Mouse (Mus musculus): Measurements from ENCODE around the gene Habp4.

GRCm38 (mm10) chr13:64162626-64163025 lies 1.0 kb downstream of the Habp4 start:
- TF ChIP-seq POLR2A (IDR thresholded peaks at IDR 0.05; ENCODE audit: control insufficient read depth, low read depth, low read length) (no peak), CTCF (IDR thresholded peaks at IDR 0.05; ENCODE audit: control insufficient read depth, insufficient read depth, insufficient replicate concordance, low read depth, low read length) (no peak)

All from testis, adult 2 months (tissue).